Mouse (Mus musculus) heart, embryonic 15.5 days (tissue): Measurements from ENCODE around the gene Hivep2. TPM values are rescaled to one million over a fixed set of nuclear protein-coding genes. Genes with fewer than 3 reads are reported as not detected.
A peak's percentile ranks its signal among the peaks of the same experiment; 100 is the strongest.

ENCODE experiments used
- ATAC-seq: fragments of 200-750 bp; cut with Nextera tagmentation; replicated peaks from 2 replicates; pipeline ENCODE4 v1.8.0; 2017; ENCODE audit warnings: low read depth, moderate TSS enrichment; ENCODE audit not compliant: insufficient number of reproducible peaks, insufficient read depth, low FRiP score
- H3K27ac ChIP-seq: fragments of 300-500 bp; sonication (generic); 2 replicates; pipeline ENCODE4 v1.5.1; 2015; ENCODE audit warnings: mild to moderate bottlenecking, inconsistent platforms
- H3K27me3 ChIP-seq: fragments of 300-500 bp; sonication (generic); 2 replicates; pipeline ENCODE4 v1.6.1; 2015; ENCODE audit warnings: inconsistent platforms
- H3K36me3 ChIP-seq: fragments of 300-500 bp; sonication (generic); 2 replicates; pipeline ENCODE4 v1.6.1; 2015; ENCODE audit warnings: mild to moderate bottlenecking, inconsistent platforms
- H3K4me1 ChIP-seq: fragments of 300-500 bp; sonication (generic); replicated peaks from 2 replicates; pipeline ENCODE4 v1.6.1; 2015; ENCODE audit warnings: inconsistent platforms
- H3K4me2 ChIP-seq: fragments of 300-500 bp; sonication (generic); 2 replicates; pipeline ENCODE4 v1.6.1; 2015; ENCODE audit warnings: inconsistent platforms, mild to moderate bottlenecking, moderate library complexity
- H3K4me3 ChIP-seq: fragments of 300-500 bp; sonication (generic); 2 replicates; pipeline ENCODE4 v1.5.1; 2015; ENCODE audit warnings: mild to moderate bottlenecking, inconsistent platforms
- H3K9ac ChIP-seq: fragments of 300-500 bp; sonication (generic); 2 replicates; pipeline ENCODE4 v1.6.1; 2015; ENCODE audit warnings: mild to moderate bottlenecking, inconsistent platforms
- H3K9me3 ChIP-seq: fragments of 300-500 bp; sonication (generic); replicated peaks from 2 replicates; pipeline ENCODE4 v1.6.1; 2016; ENCODE audit warnings: inconsistent platforms
- WGBS: fragments of 180-500 bp; shearing (Covaris S2); methylation state at CpG from one replicate; pipeline ENCODE4 v1.1.7; 2015; ENCODE audit warnings: mixed read lengths; 5-methylcytosine and 5-hydroxymethylcytosine counted together
- polyA plus RNA-seq: library from polyadenylated mRNA; unstranded; fragments of >200 nt; fragmentation: Nextera tagmentation; extraction: Ambion mirVana; gene quantifications from 2 replicates; pipeline ENCODE4 v1.2.1, GENCODE M21; 2015

Hivep2 gene
- polyA plus RNA-seq, 1 experiment from 2014 or later, result 4.8 TPM

DNA sequence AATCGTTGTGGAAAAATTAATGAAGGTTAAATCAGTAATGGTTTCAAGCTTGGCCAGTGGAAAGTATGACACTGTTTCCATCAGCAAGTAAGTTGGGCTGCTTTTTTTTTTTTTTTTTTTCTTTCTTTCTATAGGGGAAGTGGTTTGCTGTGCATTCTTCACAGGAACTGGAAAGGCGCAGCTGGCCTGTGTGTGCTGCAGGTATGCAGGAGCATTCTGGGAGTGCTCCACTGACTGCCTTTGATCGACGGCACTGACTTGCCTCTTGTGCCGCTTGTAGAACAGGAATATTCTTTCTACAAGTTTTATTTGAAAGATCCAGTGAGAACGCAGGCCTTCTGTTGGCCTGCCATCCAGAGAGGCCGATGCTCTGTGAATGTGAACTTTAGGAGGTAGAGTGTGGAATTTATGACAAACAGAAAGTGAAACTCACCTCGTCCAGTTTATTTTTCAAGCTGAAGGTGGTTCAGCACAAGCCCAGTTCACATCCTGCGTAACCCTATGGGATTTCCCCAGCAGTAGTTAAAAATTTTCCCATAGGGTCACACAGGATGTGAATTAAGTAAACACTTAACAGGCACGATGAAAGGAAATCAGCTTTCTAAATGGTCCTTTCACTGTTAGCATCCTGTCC, 120.1 kb downstream of the Hivep2 start:
- ATAC-seq, result no peak; the same call in 1 of the 2 replicates
- Histone ChIP-seq H3K4me2 (peak overlapping the region; percentile 45), H3K9ac (no peak overlapping the region), H3K36me3 (no peaks in the 10 kb centered on the region), H3K27ac (peak overlapping the region; percentile 81), H3K9me3 (no peaks in the 10 kb centered on the region), H3K27me3 (no peaks in the 10 kb centered on the region), H3K4me1 (peaks cover 17% of the 10 kb centered on the region), H3K4me3 (peak overlapping the region; percentile 32)
- 53% methylated on average over 10 of the region's 10 CpGs for WGBS

DNA sequence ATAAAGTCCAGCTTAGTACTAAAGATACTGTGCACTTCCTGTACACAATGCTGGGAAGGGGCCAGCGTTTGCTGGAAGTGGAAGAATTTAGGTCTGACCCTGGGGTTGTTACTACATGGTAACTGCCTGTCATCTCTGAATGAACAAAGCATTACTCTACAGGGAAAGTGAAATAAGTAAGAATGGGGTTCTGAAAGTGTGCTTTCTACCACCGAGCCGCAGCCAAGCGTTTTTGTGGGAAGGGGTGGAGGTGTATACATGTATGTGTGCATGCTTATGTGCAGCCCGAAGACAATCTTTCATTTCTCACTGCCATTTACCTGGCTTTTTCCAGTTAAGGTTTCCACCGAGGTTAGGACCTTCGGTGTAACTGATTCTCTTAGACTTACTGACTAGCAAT, 121.4 kb downstream of the Hivep2 start:
- no peaks in the 10 kb centered on the region for H3K36me3 ChIP-seq
- no peak overlapping the region for H3K27ac ChIP-seq
- peaks cover 17% of the 10 kb centered on the region for H3K4me1 ChIP-seq
- no peak overlapping the region for H3K4me2 ChIP-seq
- no peak overlapping the region for H3K4me3 ChIP-seq
- no peaks in the 10 kb centered on the region for H3K27me3 ChIP-seq
- H3K9ac ChIP-seq, result no peak overlapping the region
- no peaks in the 10 kb centered on the region for H3K9me3 ChIP-seq
- ATAC-seq, result no peak
- WGBS, result 73% methylated on average over 7 of the region's 7 CpGs

DNA sequence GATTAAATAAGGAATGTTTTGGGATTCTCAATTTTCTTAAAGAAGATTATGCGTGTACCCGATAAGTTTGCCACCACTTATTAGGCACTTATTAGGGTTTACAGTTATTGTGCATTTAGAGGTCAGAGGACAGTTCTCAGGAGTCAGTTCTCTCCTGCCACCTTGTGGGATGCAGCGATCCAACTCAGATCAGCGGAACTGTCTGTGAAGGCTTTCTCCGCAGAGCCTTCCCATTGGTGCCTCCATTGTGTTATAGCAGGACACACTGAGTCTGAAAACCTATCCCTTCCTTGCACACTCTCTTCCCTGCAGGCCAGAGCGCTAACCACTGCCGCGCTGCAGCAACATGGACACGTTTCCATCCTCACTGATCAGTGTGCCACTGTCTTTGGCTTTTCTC, 123.6 kb downstream of the Hivep2 start:
- no peak overlapping the region for H3K4me2 ChIP-seq
- no peak overlapping the region for H3K4me3 ChIP-seq
- no peaks in the 10 kb centered on the region for H3K9me3 ChIP-seq
- H3K27ac ChIP-seq, result no peak overlapping the region
- 54% methylated on average over 9 of the region's 9 CpGs for WGBS
- no peaks in the 10 kb centered on the region for H3K36me3 ChIP-seq
- H3K4me1 ChIP-seq, result peaks cover 17% of the 10 kb centered on the region
- no peak overlapping the region for H3K9ac ChIP-seq
- H3K27me3 ChIP-seq, result no peaks in the 10 kb centered on the region
- no peak for ATAC-seq

DNA sequence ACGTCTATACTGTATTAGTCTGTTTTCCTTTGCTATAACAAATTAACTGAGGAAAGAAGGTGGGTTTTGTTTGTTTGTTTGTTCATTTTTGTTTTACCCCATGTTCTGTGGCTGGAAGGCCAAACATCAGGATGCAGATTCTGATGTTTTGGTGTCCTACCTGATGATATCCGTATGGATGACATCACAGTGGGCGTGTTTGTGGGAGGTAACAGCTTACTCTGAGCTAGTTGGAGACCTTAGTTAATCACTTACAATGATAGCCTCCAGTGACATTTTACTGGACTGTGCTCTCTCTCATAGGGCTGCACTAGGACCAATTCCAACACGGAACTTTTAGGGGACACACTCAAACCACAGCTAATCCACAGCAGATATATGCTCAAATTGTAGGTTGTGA, 128.2 kb downstream of the Hivep2 start:
- WGBS, result 85% methylated on average over 4 of the region's 4 CpGs
- no peaks in the 10 kb centered on the region for H3K27me3 ChIP-seq
- no peaks in the 10 kb centered on the region for H3K36me3 ChIP-seq
- H3K4me2 ChIP-seq, result no peak overlapping the region
- no peaks in the 10 kb centered on the region for H3K9me3 ChIP-seq
- no peak overlapping the region for H3K27ac ChIP-seq
- H3K9ac ChIP-seq, result no peak overlapping the region
- H3K4me1 ChIP-seq, result no peaks in the 10 kb centered on the region
- no peak for ATAC-seq
- no peak overlapping the region for H3K4me3 ChIP-seq

DNA sequence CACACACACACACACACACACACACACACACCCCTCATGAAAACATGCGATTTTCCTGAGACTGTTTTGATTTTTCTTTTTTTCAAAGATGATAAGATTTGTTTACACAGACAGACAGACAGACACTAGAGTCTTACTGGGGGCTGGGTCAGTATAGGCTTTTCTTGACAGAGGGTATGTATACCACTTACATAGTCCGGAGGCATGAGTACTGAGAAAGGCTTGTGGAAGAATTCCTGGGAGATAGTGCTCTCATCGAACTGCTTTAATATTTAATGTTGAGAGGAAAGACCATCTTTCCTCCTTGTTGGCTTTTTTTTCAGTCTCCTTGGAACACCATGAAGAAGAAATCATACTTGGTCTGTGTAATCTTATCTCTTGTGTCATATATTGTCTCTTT, 130.2 kb downstream of the Hivep2 start:
- ATAC-seq, result no peak
- Histone ChIP-seq H3K9me3 (no peaks in the 10 kb centered on the region), H3K4me3 (no peak overlapping the region), H3K27me3 (no peaks in the 10 kb centered on the region), H3K27ac (no peak overlapping the region), H3K4me1 (no peaks in the 10 kb centered on the region; the same call in 1 of the 2 replicates), H3K4me2 (no peak overlapping the region), H3K36me3 (no peaks in the 10 kb centered on the region), H3K9ac (no peak overlapping the region)
- WGBS, result 60% methylated on average over 3 of the region's 3 CpGs

DNA sequence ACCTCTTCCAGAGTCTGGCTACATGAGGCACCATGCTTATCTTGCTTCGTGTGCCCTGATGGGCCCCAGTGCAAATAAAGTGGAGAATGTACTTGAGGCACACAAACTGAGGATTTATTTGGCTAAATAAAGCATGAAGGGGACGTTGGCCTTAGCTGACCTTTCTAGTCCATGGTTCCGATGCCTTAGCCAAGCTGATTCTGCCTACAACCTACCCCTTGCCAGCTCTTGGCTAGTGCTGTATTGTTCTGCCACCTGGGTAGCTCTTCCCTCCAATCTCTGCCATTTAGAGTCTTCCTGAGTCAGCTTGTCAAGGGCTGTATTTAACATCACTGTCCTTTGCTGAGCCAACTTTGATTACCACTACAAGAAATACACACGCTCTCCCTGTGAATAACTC, 133.3 kb downstream of the Hivep2 start:
- Histone ChIP-seq H3K9me3 (no peaks in the 10 kb centered on the region), H3K4me3 (no peak overlapping the region), H3K36me3 (no peaks in the 10 kb centered on the region), H3K4me2 (no peak overlapping the region), H3K9ac (no peak overlapping the region), H3K27ac (no peak overlapping the region), H3K27me3 (no peaks in the 10 kb centered on the region), H3K4me1 (no peaks in the 10 kb centered on the region; the same call in 1 of the 2 replicates)
- 67% methylated on average over 4 of the region's 4 CpGs for WGBS
- no peak for ATAC-seq

DNA sequence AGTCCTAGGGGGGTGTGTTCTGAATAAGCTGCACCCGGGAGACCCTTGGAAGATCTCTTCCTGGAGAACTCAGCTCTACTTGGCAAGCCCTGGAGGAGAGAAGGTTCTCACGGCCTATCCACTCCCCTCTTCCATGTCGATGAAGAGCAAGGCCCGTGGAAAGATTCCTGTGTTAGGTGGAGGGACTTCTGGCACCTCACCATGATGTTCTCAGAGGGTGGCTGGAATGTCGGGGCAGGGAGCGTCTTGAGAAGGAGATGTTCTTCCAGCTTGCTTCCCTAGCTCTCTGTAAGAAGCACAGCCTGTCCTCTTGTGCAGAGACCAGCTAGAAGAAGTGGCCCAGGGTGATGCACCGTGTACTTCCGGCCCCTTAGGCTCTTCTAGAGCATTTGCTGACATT, 134.2 kb downstream of the Hivep2 start:
- WGBS, result 83% methylated on average over 8 of the region's 8 CpGs
- Histone ChIP-seq H3K9me3 (no peaks in the 10 kb centered on the region), H3K9ac (no peak overlapping the region), H3K36me3 (no peaks in the 10 kb centered on the region), H3K4me1 (no peaks in the 10 kb centered on the region; the same call in 1 of the 2 replicates), H3K27me3 (no peaks in the 10 kb centered on the region), H3K4me2 (no peak overlapping the region), H3K27ac (no peak overlapping the region), H3K4me3 (no peak overlapping the region)
- no peak for ATAC-seq

DNA sequence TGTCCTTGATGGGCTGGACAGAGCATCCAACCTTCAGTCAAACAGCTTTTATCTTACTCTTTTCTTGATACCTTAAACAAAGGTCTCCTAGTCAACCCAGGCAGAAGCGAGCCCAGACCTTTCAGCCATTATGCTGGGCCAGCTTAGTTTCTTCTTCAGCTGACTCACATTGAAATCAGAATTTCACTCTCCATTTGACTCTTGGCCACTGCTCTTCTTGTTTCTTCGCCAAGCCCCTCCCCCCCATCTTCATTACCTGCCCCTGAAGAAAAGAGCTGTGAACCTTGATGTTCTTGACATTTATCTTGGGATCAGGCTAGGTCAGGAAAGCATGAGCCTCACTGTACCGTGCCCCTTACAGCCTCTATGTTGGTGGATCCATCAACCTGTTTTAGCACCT, 135.0 kb downstream of the Hivep2 start:
- no peak for ATAC-seq
- H3K9me3 ChIP-seq, result no peaks in the 10 kb centered on the region
- no peak overlapping the region for H3K27ac ChIP-seq
- H3K36me3 ChIP-seq, result no peaks in the 10 kb centered on the region
- no peak overlapping the region for H3K4me3 ChIP-seq
- H3K27me3 ChIP-seq, result no peaks in the 10 kb centered on the region
- no peaks in the 10 kb centered on the region; the same call in 1 of the 2 replicates for H3K4me1 ChIP-seq
- H3K4me2 ChIP-seq, result no peak overlapping the region
- H3K9ac ChIP-seq, result no peak overlapping the region
- 83% methylated on average over 3 of the region's 3 CpGs for WGBS

DNA sequence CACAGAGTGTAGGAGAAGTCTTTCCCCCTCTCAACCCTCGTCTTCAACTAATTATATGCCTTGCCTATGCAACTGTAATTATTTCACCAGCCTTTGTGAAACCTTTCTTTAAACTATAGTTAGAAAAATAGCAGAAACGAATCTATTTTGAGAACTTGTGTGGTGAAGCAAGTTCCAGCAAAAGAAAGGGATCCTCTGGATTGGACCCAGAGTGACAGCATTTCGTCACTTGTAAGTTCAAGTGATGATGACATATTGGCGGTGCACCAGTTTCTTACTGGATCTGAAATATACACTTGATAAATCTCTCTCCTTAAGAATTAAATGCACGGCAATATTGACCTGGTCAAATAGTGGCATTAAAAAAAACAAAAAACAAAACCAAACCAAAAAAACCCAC, 136.1 kb downstream of the Hivep2 start:
- H3K4me2 ChIP-seq, result no peak overlapping the region
- H3K4me3 ChIP-seq, result no peak overlapping the region
- no peaks in the 10 kb centered on the region for H3K36me3 ChIP-seq
- H3K9me3 ChIP-seq, result no peaks in the 10 kb centered on the region
- no peaks in the 10 kb centered on the region; the same call in 1 of the 2 replicates for H3K4me1 ChIP-seq
- no peak overlapping the region for H3K9ac ChIP-seq
- 77% methylated on average over 5 of the region's 5 CpGs for WGBS
- no peaks in the 10 kb centered on the region for H3K27me3 ChIP-seq
- ATAC-seq, result no peak
- no peak overlapping the region for H3K27ac ChIP-seq

DNA sequence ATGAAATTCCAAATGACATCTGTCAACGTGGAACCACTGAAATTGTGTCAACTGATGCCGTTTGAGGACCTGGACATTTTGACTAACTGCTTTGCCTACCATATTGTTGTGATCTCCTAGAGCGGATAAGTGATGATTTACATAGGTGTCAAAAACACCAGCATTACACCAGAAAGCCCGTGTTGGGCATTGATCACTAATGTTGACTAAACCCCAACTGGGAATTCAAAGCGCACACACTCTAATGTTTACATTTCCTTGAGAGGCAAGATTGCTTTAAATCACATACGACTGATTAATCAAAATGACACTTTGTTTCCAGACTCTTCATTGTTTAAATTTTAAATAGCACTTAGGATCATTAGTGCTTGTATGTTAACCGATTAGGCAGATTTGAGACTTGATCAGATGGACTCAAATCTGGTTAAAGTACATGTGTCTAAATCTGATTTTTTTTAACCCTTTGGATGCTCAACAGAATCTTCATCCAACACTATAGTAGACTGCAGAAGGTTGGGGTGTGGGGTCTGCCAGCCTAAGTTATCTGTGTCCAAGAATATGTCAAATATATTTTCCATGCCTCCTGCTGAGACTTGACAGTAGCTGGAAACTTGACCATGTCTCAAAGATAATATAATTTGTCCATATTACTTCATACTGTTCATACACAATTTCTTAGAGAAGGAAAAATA, 142.3 kb downstream of the Hivep2 start:
- WGBS, result 64% methylated on average over 7 of the region's 7 CpGs

DNA sequence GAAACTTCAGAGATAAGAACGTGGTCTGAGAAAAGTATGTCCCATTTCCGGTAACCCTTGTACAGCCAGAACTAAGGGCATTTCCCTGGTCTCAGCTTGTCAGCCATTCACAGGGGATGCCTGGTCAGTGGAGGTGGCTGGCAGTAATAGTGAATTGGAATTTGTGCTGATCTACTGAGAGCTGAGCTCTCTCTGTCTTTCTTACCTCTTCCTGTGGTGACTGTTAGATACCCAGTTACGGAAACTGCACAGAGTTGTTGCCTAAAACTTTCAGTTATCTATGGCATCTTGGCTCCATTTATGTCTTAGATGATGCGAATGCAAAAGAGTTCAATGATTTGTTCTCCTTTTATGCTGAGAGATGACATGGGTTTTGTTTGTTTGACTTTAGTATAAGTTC, 150.0 kb downstream of the Hivep2 start:
- H3K9ac ChIP-seq, result no peak overlapping the region
- H3K36me3 ChIP-seq, result no peaks in the 10 kb centered on the region
- no peak for ATAC-seq
- no peak overlapping the region for H3K4me2 ChIP-seq
- 51% methylated on average over 4 of the region's 4 CpGs for WGBS
- no peak overlapping the region for H3K27ac ChIP-seq
- no peak overlapping the region for H3K4me3 ChIP-seq
- no peaks in the 10 kb centered on the region for H3K9me3 ChIP-seq
- H3K4me1 ChIP-seq, result no peaks in the 10 kb centered on the region
- no peaks in the 10 kb centered on the region for H3K27me3 ChIP-seq

More for the DNA sequence above, 142.3 kb downstream of the Hivep2 start:
- Histone ChIP-seq H3K9ac (no peak overlapping the region), H3K27ac (no peak overlapping the region), H3K36me3 (no peaks in the 10 kb centered on the region), H3K4me1 (no peaks in the 10 kb centered on the region), H3K27me3 (no peaks in the 10 kb centered on the region), H3K4me2 (no peak overlapping the region), H3K9me3 (no peaks in the 10 kb centered on the region), H3K4me3 (no peak overlapping the region)
- no peak for ATAC-seq

DNA sequence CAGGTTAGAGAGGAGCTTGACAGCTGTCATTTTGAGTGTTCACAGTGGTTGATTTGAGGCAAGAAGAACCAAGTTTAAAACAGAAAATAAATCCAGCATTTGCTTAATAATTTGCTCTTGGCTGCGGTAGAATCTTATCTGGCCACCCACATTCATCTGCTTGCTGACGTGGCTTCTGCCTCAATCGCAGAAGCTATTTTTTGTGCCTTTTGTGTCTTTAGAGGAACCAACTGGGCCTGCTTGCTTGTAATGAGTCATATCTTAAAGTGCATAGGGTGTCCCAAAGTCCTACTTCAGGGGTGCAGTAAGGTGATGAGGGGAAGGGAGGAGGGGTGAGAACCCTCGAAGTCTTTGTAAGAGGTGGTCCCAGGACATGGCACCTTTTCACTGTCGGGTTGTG, 151.1 kb downstream of the Hivep2 start:
- Histone ChIP-seq H3K4me1 (no peaks in the 10 kb centered on the region), H3K4me2 (no peak overlapping the region), H3K9me3 (no peaks in the 10 kb centered on the region), H3K27ac (no peak overlapping the region), H3K9ac (no peak overlapping the region), H3K27me3 (no peaks in the 10 kb centered on the region), H3K4me3 (no peak overlapping the region), H3K36me3 (no peaks in the 10 kb centered on the region)
- WGBS, result 72% methylated on average over 5 of the region's 5 CpGs
- ATAC-seq, result no peak
